Mouse (Mus musculus): ENCODE data around the gene Frmd5. TPM values are rescaled to one million over a fixed set of nuclear protein-coding genes. Genes with fewer than 3 reads are reported as not detected.

The Frmd5 gene
- polyA plus RNA-seq, 1 experiment from 2014 or later, result 40.8 TPM

- peaks cover 6 to 22% of the 10 kb centered on the region in 2 experiments for H3K4me1 ChIP-seq (ENCODE audit: control insufficient read depth in 2 of 2, insufficient read depth in 2 of 2, low read length in 2 of 2)
Measured at GRCm38 (mm10) chr2:121570999-121571655, 235.8 kb downstream of the Frmd5 start.

GRCm38 (mm10) chr2:121570049-121570448 lies 236.8 kb downstream of the Frmd5 start:
- H3K27me3 ChIP-seq (ENCODE audit: control insufficient read depth, insufficient read depth, low read length), result no peaks in the 10 kb centered on the region
- ATAC-seq (ENCODE audit: insufficient number of reproducible peaks, insufficient read depth, low FRiP score, low read depth), result no peak
- H3K9me3 ChIP-seq (ENCODE audit: control insufficient read depth, low read length), result no peaks in the 10 kb centered on the region
- no peak overlapping the region for H3K4me3 ChIP-seq (ENCODE audit: control insufficient read depth in 1 of 2, insufficient read depth in 1 of 2, low read depth in 1 of 2, low read length in 2 of 2)
- H3K4me2 ChIP-seq (ENCODE audit: low read length), result no peak overlapping the region
- no peaks in the 10 kb centered on the region for H3K36me3 ChIP-seq (ENCODE audit: control insufficient read depth, insufficient read depth, low read length)
- no peak overlapping the region for H3K9ac ChIP-seq (ENCODE audit: low read length)
- H3K27ac ChIP-seq (replicated peaks in 1 of 2; ENCODE audit: control insufficient read depth in 1 of 2, insufficient read depth in 1 of 2, low read depth in 2 of 2, low read length in 2 of 2), result no peak overlapping the region
- WGBS, result 76% methylated on average over 3 of the region's 3 CpGs
- H3K4me1 ChIP-seq (ENCODE audit: control insufficient read depth in 2 of 2, insufficient read depth in 2 of 2, low read length in 2 of 2), result peaks cover 3 to 19% of the 10 kb centered on the region in 2 experiments

More at GRCm38 (mm10) chr2:121570999-121571655, 235.8 kb downstream of the Frmd5 start:
- Histone ChIP-seq H3K9ac (ENCODE audit: low read length) (no peak overlapping the region), H3K27ac (replicated peaks in 1 of 2; ENCODE audit: control insufficient read depth in 1 of 2, insufficient read depth in 1 of 2, low read depth in 2 of 2, low read length in 2 of 2) (0 out of 4 replicates have a peak overlapping the region, but pooled peaks of 1 of the 2 experiments have one; percentile 19), H3K27me3 (ENCODE audit: control insufficient read depth, insufficient read depth, low read length) (no peaks in the 10 kb centered on the region), H3K4me3 (ENCODE audit: control insufficient read depth in 1 of 2, insufficient read depth in 1 of 2, low read depth in 1 of 2, low read length in 2 of 2) (no peak overlapping the region), H3K9me3 (ENCODE audit: control insufficient read depth, low read length) (no peaks in the 10 kb centered on the region), H3K36me3 (ENCODE audit: control insufficient read depth, insufficient read depth, low read length) (no peaks in the 10 kb centered on the region), H3K4me2 (ENCODE audit: low read length) (no peak overlapping the region)
- WGBS, result 47% methylated on average over 8 of the region's 8 CpGs
- ATAC-seq (ENCODE audit: insufficient number of reproducible peaks, insufficient read depth, low FRiP score, low read depth), result no peak

GRCm38 (mm10) chr2:121565911-121566310 lies 241.0 kb downstream of the Frmd5 start:
- 61% methylated on average over 5 of the region's 5 CpGs for WGBS
- H3K27me3 ChIP-seq (ENCODE audit: control insufficient read depth, insufficient read depth, low read length), result no peaks in the 10 kb centered on the region
- no peak overlapping the region for H3K4me2 ChIP-seq (ENCODE audit: low read length)
- no peaks in the 10 kb centered on the region for H3K36me3 ChIP-seq (ENCODE audit: control insufficient read depth, insufficient read depth, low read length)
- no peak for ATAC-seq (ENCODE audit: insufficient number of reproducible peaks, insufficient read depth, low FRiP score, low read depth)
- no peak overlapping the region for H3K9ac ChIP-seq (ENCODE audit: low read length)
- no peaks in the 10 kb centered on the region for H3K9me3 ChIP-seq (ENCODE audit: control insufficient read depth, low read length)
- no peak overlapping the region for H3K4me3 ChIP-seq (ENCODE audit: control insufficient read depth in 1 of 2, insufficient read depth in 1 of 2, low read depth in 1 of 2, low read length in 2 of 2)
- H3K4me1 ChIP-seq (ENCODE audit: control insufficient read depth in 2 of 2, insufficient read depth in 2 of 2, low read length in 2 of 2), result peaks cover 2 to 12% of the 10 kb centered on the region in 2 experiments; a peak in 3 of 4 replicates
- no peak overlapping the region for H3K27ac ChIP-seq (replicated peaks in 1 of 2; ENCODE audit: control insufficient read depth in 1 of 2, insufficient read depth in 1 of 2, low read depth in 2 of 2, low read length in 2 of 2)

- ATAC-seq (ENCODE audit: insufficient number of reproducible peaks, insufficient read depth, low FRiP score, low read depth), result no peak
- 48% methylated on average over 3 of the region's 3 CpGs for WGBS
- Histone ChIP-seq H3K4me2 (ENCODE audit: low read length) (no peak overlapping the region), H3K27ac (replicated peaks in 1 of 2; ENCODE audit: control insufficient read depth in 1 of 2, insufficient read depth in 1 of 2, low read depth in 2 of 2, low read length in 2 of 2) (no peak overlapping the region), H3K9me3 (ENCODE audit: control insufficient read depth, low read length) (no peaks in the 10 kb centered on the region), H3K4me3 (ENCODE audit: control insufficient read depth in 1 of 2, insufficient read depth in 1 of 2, low read depth in 1 of 2, low read length in 2 of 2) (no peak overlapping the region), H3K36me3 (ENCODE audit: control insufficient read depth, insufficient read depth, low read length) (no peaks in the 10 kb centered on the region), H3K9ac (ENCODE audit: low read length) (no peak overlapping the region), H3K27me3 (ENCODE audit: control insufficient read depth, insufficient read depth, low read length) (no peaks in the 10 kb centered on the region), H3K4me1 (ENCODE audit: control insufficient read depth in 2 of 2, insufficient read depth in 2 of 2, low read length in 2 of 2) (peaks cover 2 to 7% of the 10 kb centered on the region in 2 experiments; a peak in 1 of 4 replicates)
Measured at GRCm38 (mm10) chr2:121563117-121563516, 243.8 kb downstream of the Frmd5 start.

- Histone ChIP-seq H3K27me3 (ENCODE audit: control insufficient read depth, insufficient read depth, low read length) (no peaks in the 10 kb centered on the region), H3K9me3 (ENCODE audit: control insufficient read depth, low read length) (no peaks in the 10 kb centered on the region), H3K36me3 (ENCODE audit: control insufficient read depth, insufficient read depth, low read length) (peaks cover 27% of the 10 kb centered on the region), H3K4me3 (ENCODE audit: control insufficient read depth in 1 of 2, insufficient read depth in 1 of 2, low read depth in 1 of 2, low read length in 2 of 2) (peak overlapping the region; percentile 37 to 46), H3K4me1 (ENCODE audit: control insufficient read depth in 2 of 2, insufficient read depth in 2 of 2, low read length in 2 of 2) (peaks cover 18 to 28% of the 10 kb centered on the region in 2 experiments), H3K4me2 (ENCODE audit: low read length) (peak overlapping the region; percentile 63), H3K9ac (ENCODE audit: low read length) (peak overlapping the region; percentile 80), H3K27ac (replicated peaks in 1 of 2; ENCODE audit: control insufficient read depth in 1 of 2, insufficient read depth in 1 of 2, low read depth in 2 of 2, low read length in 2 of 2) (peak overlapping the region; percentile 95 to 96)
- 16% methylated on average over 8 of the region's 8 CpGs for WGBS
- ATAC-seq (ENCODE audit: insufficient number of reproducible peaks, insufficient read depth, low FRiP score, low read depth), result peak; percentile 82
Measured at GRCm38 (mm10) chr2:121551271-121551670, 255.6 kb downstream of the Frmd5 start.

GRCm38 (mm10) chr2:121549630-121550029 lies 257.3 kb downstream of the Frmd5 start:
- WGBS, result 51% methylated on average over 6 of the region's 6 CpGs
- H3K9ac ChIP-seq (ENCODE audit: low read length), result peak overlapping the region; percentile 58
- H3K4me3 ChIP-seq (ENCODE audit: control insufficient read depth in 1 of 2, insufficient read depth in 1 of 2, low read depth in 1 of 2, low read length in 2 of 2), result peak overlapping the region; percentile 23 to 28
- H3K36me3 ChIP-seq (ENCODE audit: control insufficient read depth, insufficient read depth, low read length), result peaks cover 42% of the 10 kb centered on the region
- no peak for ATAC-seq (ENCODE audit: insufficient number of reproducible peaks, insufficient read depth, low FRiP score, low read depth)
- peak overlapping the region; percentile 63 for H3K4me2 ChIP-seq (ENCODE audit: low read length)
- H3K4me1 ChIP-seq (ENCODE audit: control insufficient read depth in 2 of 2, insufficient read depth in 2 of 2, low read length in 2 of 2), result peaks cover 18 to 28% of the 10 kb centered on the region in 2 experiments
- no peaks in the 10 kb centered on the region for H3K9me3 ChIP-seq (ENCODE audit: control insufficient read depth, low read length)
- H3K27me3 ChIP-seq (ENCODE audit: control insufficient read depth, insufficient read depth, low read length), result no peaks in the 10 kb centered on the region
- H3K27ac ChIP-seq (replicated peaks in 1 of 2; ENCODE audit: control insufficient read depth in 1 of 2, insufficient read depth in 1 of 2, low read depth in 2 of 2, low read length in 2 of 2), result peak overlapping the region; percentile 87 to 88

GRCm38 (mm10) chr2:121544829-121545228 lies 262.1 kb downstream of the Frmd5 start:
- 87% methylated on average over 3 of the region's 3 CpGs for WGBS
- H3K9ac ChIP-seq (ENCODE audit: low read length), result no peak overlapping the region

More at GRCm38 (mm10) chr2:121544829-121545228, 262.1 kb downstream of the Frmd5 start:
- Histone ChIP-seq H3K4me1 (ENCODE audit: control insufficient read depth in 2 of 2, insufficient read depth in 2 of 2, low read length in 2 of 2) (peaks cover 7 to 11% of the 10 kb centered on the region in 2 experiments; a peak in 3 of 4 replicates), H3K4me3 (ENCODE audit: control insufficient read depth in 1 of 2, insufficient read depth in 1 of 2, low read depth in 1 of 2, low read length in 2 of 2) (no peak overlapping the region), H3K36me3 (ENCODE audit: control insufficient read depth, insufficient read depth, low read length) (peaks cover 70% of the 10 kb centered on the region), H3K27ac (replicated peaks in 1 of 2; ENCODE audit: control insufficient read depth in 1 of 2, insufficient read depth in 1 of 2, low read depth in 2 of 2, low read length in 2 of 2) (no peak overlapping the region), H3K4me2 (ENCODE audit: low read length) (no peak overlapping the region), H3K27me3 (ENCODE audit: control insufficient read depth, insufficient read depth, low read length) (no peaks in the 10 kb centered on the region), H3K9me3 (ENCODE audit: control insufficient read depth, low read length) (no peaks in the 10 kb centered on the region)
- ATAC-seq (ENCODE audit: insufficient number of reproducible peaks, insufficient read depth, low FRiP score, low read depth), result no peak

Measured in heart, embryonic 14.5 days (tissue).